Mouse (Mus musculus): ENCODE measurements at regions not wholly inside any gene's neighbourhood (a gene's known extent, or its start where the extent isn't known, plus 50 kb on each side); places are given as distances from the start of the nearest gene placed in this dataset.
"Not testable (repeated sequence)": the region's sequence is repeated elsewhere in the genome, so short reads cannot be mapped to it uniquely, and the experiment has no call there.

GRCm38 (mm10) chr13:28856472-28856871 is 97.0 kb downstream of the Sox4 start:
- Histone ChIP-seq H3K27ac (ENCODE audit: low read length) (no peak overlapping the region), H3K27me3 (ENCODE audit: control insufficient read depth, insufficient read depth, low read length) (no peaks in the 10 kb centered on the region), H3K4me1 (ENCODE audit: control insufficient read depth, insufficient read depth, low read length) (peaks cover 9% of the 10 kb centered on the region), H3K9me3 (replicated peaks; ENCODE audit: control insufficient read depth, low read length) (peaks cover 2% of the 10 kb centered on the region; the same call in 1 of the 2 replicates), H3K9ac (ENCODE audit: low read length) (no peak overlapping the region), H3K36me3 (ENCODE audit: control insufficient read depth, insufficient read depth) (no peaks in the 10 kb centered on the region), H3K4me3 (ENCODE audit: low read length) (no peak overlapping the region), H3K4me2 (ENCODE audit: low read depth, low read length) (no peak overlapping the region)
- 64% methylated on average over 4 of the region's 4 CpGs for WGBS
- no peak for ATAC-seq (replicated peaks; ENCODE audit: extremely low read depth, insufficient read depth, low FRiP score)

DNA sequence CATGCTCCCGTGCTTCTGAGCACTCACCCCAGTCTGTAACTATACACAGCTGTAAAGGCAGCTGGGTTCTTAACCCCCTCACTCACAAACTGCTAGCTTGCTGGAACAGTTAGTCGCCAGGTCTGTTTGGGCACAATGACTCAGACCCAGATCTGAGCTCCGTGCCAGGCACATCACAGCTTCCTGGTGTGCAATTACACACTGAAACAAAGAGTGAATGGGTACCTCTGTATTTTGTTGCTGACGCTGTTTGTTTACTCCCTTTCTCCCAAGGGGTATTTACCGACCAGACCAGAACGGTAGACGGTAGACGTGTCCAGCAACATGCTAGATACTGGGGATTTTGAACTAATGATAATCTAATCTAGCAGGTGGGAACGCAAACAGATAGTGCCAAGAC is 99.3 kb downstream of the Sox4 start:
- no peak for ATAC-seq (replicated peaks; ENCODE audit: extremely low read depth, insufficient read depth, low FRiP score)
- peaks cover 9% of the 10 kb centered on the region for H3K4me1 ChIP-seq (ENCODE audit: control insufficient read depth, insufficient read depth, low read length)
- H3K4me2 ChIP-seq (ENCODE audit: low read depth, low read length), result no peak overlapping the region
- WGBS, result 58% methylated on average over 9 of the region's 9 CpGs
- H3K4me3 ChIP-seq (ENCODE audit: low read length), result no peak overlapping the region
- H3K27me3 ChIP-seq (ENCODE audit: control insufficient read depth, insufficient read depth, low read length), result no peaks in the 10 kb centered on the region
- no peak overlapping the region for H3K9ac ChIP-seq (ENCODE audit: low read length)
- H3K36me3 ChIP-seq (ENCODE audit: control insufficient read depth, insufficient read depth), result no peaks in the 10 kb centered on the region
- peak overlapping the region; percentile 39 for H3K27ac ChIP-seq (ENCODE audit: low read length)
- peaks cover 2% of the 10 kb centered on the region; the same call in 1 of the 2 replicates for H3K9me3 ChIP-seq (replicated peaks; ENCODE audit: control insufficient read depth, low read length)

DNA sequence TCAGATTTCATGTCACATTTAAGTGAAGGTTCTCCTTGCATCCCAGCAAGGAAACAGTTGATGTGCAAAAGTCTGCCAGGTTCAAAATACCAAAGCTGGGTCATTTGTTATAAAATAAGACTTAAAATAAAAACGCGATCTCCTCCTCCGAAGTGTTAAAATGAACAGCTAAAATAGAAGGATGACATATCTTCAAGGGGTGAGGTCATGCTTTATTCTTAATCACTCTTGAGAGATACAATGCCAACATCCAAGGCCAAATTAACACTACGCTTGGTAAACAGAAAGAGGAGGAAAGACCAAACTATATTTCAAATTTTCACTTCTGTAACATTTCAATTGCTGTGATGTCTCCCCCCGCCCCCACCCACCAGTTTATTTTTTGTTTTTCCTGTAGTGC is 105.2 kb downstream of the Sox4 start:
- Histone ChIP-seq H3K9me3 (replicated peaks; ENCODE audit: control insufficient read depth, low read length) (peaks cover 2% of the 10 kb centered on the region; the same call in 1 of the 2 replicates), H3K9ac (ENCODE audit: low read length) (no peak overlapping the region), H3K36me3 (ENCODE audit: control insufficient read depth, insufficient read depth) (no peaks in the 10 kb centered on the region), H3K27me3 (ENCODE audit: control insufficient read depth, insufficient read depth, low read length) (no peaks in the 10 kb centered on the region), H3K4me2 (ENCODE audit: low read depth, low read length) (no peak overlapping the region), H3K27ac (ENCODE audit: low read length) (no peak overlapping the region), H3K4me1 (ENCODE audit: control insufficient read depth, insufficient read depth, low read length) (peaks cover 11% of the 10 kb centered on the region), H3K4me3 (ENCODE audit: low read length) (no peak overlapping the region)
- ATAC-seq (replicated peaks; ENCODE audit: extremely low read depth, insufficient read depth, low FRiP score), result no peak
- 47% methylated on average over 5 of the region's 5 CpGs for WGBS

DNA sequence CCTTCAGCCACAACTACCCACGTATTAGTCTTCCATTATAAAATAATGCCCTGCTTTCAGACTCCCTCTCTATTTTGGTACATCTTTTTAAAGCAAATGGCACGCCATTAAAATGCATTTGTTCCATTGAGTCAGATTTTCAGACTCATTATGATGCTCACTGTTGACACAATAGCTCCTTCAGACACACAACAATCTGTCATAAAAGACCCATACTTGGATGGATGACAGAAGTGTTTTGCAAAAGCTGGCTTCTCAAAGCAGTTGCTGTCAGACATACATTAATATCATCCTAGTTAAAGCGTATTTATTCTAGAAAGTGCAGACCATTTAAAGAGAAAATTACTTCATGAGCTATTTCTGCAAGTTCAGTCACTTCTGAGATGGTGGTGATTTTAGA is 106.0 kb downstream of the Sox4 start:
- Histone ChIP-seq H3K4me3 (ENCODE audit: low read length) (no peak overlapping the region), H3K9me3 (replicated peaks; ENCODE audit: control insufficient read depth, low read length) (peaks cover under 1% of the 10 kb centered on the region; the same call in 1 of the 2 replicates), H3K36me3 (ENCODE audit: control insufficient read depth, insufficient read depth) (no peaks in the 10 kb centered on the region), H3K9ac (ENCODE audit: low read length) (no peak overlapping the region), H3K4me2 (ENCODE audit: low read depth, low read length) (no peak overlapping the region), H3K4me1 (ENCODE audit: control insufficient read depth, insufficient read depth, low read length) (peaks cover 17% of the 10 kb centered on the region), H3K27ac (ENCODE audit: low read length) (no peak overlapping the region), H3K27me3 (ENCODE audit: control insufficient read depth, insufficient read depth, low read length) (no peaks in the 10 kb centered on the region)
- ATAC-seq (replicated peaks; ENCODE audit: extremely low read depth, insufficient read depth, low FRiP score), result no peak
- 73% methylated on average over 3 of the region's 3 CpGs for WGBS

- no peak for ATAC-seq (replicated peaks; ENCODE audit: extremely low read depth, insufficient read depth, low FRiP score)
- no peaks in the 10 kb centered on the region for H3K9me3 ChIP-seq (replicated peaks; ENCODE audit: control insufficient read depth, low read length)
- H3K27ac ChIP-seq (ENCODE audit: low read length), result no peak overlapping the region
- H3K9ac ChIP-seq (ENCODE audit: low read length), result no peak overlapping the region
- H3K4me3 ChIP-seq (ENCODE audit: low read length), result no peak overlapping the region
- WGBS, result 83% methylated on average over 3 of the region's 3 CpGs
- peaks cover 17% of the 10 kb centered on the region for H3K4me1 ChIP-seq (ENCODE audit: control insufficient read depth, insufficient read depth, low read length)
- no peak overlapping the region for H3K4me2 ChIP-seq (ENCODE audit: low read depth, low read length)
- H3K36me3 ChIP-seq (ENCODE audit: control insufficient read depth, insufficient read depth), result no peaks in the 10 kb centered on the region
- H3K27me3 ChIP-seq (ENCODE audit: control insufficient read depth, insufficient read depth, low read length), result no peaks in the 10 kb centered on the region
These were observed 109.0 kb downstream of the Sox4 start for GRCm38 (mm10) chr13:28844495-28844894.

- Histone ChIP-seq H3K4me2 (ENCODE audit: low read depth, low read length) (no peak overlapping the region), H3K27ac (ENCODE audit: low read length) (peak overlapping the region; percentile 22), H3K4me3 (ENCODE audit: low read length) (no peak overlapping the region), H3K27me3 (ENCODE audit: control insufficient read depth, insufficient read depth, low read length) (no peaks in the 10 kb centered on the region), H3K9me3 (replicated peaks; ENCODE audit: control insufficient read depth, low read length) (no peaks in the 10 kb centered on the region), H3K9ac (ENCODE audit: low read length) (no peak overlapping the region), H3K36me3 (ENCODE audit: control insufficient read depth, insufficient read depth) (no peaks in the 10 kb centered on the region), H3K4me1 (ENCODE audit: control insufficient read depth, insufficient read depth, low read length) (peaks cover 8% of the 10 kb centered on the region)
- 52% methylated on average over 3 of the region's 3 CpGs for WGBS
- ATAC-seq (replicated peaks; ENCODE audit: extremely low read depth, insufficient read depth, low FRiP score), result no peak
These were observed 110.7 kb downstream of the Sox4 start for GRCm38 (mm10) chr13:28842811-28843210.

GRCm38 (mm10) chr13:28840142-28840541 is 113.4 kb downstream of the Sox4 start:
- Histone ChIP-seq H3K9ac (ENCODE audit: low read length) (no peak overlapping the region), H3K4me1 (ENCODE audit: control insufficient read depth, insufficient read depth, low read length) (peaks cover 8% of the 10 kb centered on the region), H3K27ac (ENCODE audit: low read length) (no peak overlapping the region), H3K36me3 (ENCODE audit: control insufficient read depth, insufficient read depth) (no peaks in the 10 kb centered on the region), H3K4me3 (ENCODE audit: low read length) (no peak overlapping the region), H3K4me2 (ENCODE audit: low read depth, low read length) (no peak overlapping the region), H3K9me3 (replicated peaks; ENCODE audit: control insufficient read depth, low read length) (no peaks in the 10 kb centered on the region), H3K27me3 (ENCODE audit: control insufficient read depth, insufficient read depth, low read length) (no peaks in the 10 kb centered on the region)
- no peak for ATAC-seq (replicated peaks; ENCODE audit: extremely low read depth, insufficient read depth, low FRiP score)
- WGBS, result 68% methylated on average over 5 of the region's 5 CpGs

GRCm38 (mm10) chr13:28839084-28839483 is 114.4 kb downstream of the Sox4 start:
- WGBS, result 54% methylated on average over 6 of the region's 6 CpGs
- H3K4me2 ChIP-seq (ENCODE audit: low read depth, low read length), result no peak overlapping the region
- no peak for ATAC-seq (replicated peaks; ENCODE audit: extremely low read depth, insufficient read depth, low FRiP score)
- peaks cover 8% of the 10 kb centered on the region for H3K4me1 ChIP-seq (ENCODE audit: control insufficient read depth, insufficient read depth, low read length)
- H3K27ac ChIP-seq (ENCODE audit: low read length), result no peak overlapping the region
- H3K27me3 ChIP-seq (ENCODE audit: control insufficient read depth, insufficient read depth, low read length), result no peaks in the 10 kb centered on the region
- H3K36me3 ChIP-seq (ENCODE audit: control insufficient read depth, insufficient read depth), result no peaks in the 10 kb centered on the region
- H3K9ac ChIP-seq (ENCODE audit: low read length), result no peak overlapping the region
- H3K9me3 ChIP-seq (replicated peaks; ENCODE audit: control insufficient read depth, low read length), result no peaks in the 10 kb centered on the region
- no peak overlapping the region for H3K4me3 ChIP-seq (ENCODE audit: low read length)

DNA sequence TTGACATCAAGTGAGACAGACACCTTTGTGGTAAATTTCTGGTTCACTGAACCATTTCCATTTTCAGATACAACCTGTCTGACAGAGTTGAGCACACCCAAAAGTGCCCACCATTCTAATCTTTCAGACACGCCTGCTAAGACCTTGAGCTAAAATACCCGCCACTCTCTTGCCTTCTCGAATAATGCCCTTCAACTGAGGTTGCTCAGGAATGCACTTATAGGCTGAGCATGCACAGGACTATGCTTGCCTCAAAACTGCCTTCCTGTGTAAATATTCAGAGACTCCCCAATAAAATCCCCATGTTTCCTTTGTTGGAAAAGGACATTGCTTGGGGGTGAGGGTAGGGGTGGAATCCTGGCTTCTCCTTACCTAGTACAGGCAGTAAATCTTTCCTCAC is 115.3 kb downstream of the Sox4 start:
- ATAC-seq (replicated peaks; ENCODE audit: extremely low read depth, insufficient read depth, low FRiP score), result no peak
- H3K36me3 ChIP-seq (ENCODE audit: control insufficient read depth, insufficient read depth), result no peaks in the 10 kb centered on the region
- WGBS, result 68% methylated on average over 3 of the region's 3 CpGs
- no peak overlapping the region for H3K9ac ChIP-seq (ENCODE audit: low read length)
- no peak overlapping the region for H3K4me2 ChIP-seq (ENCODE audit: low read depth, low read length)
- H3K27me3 ChIP-seq (ENCODE audit: control insufficient read depth, insufficient read depth, low read length), result no peaks in the 10 kb centered on the region
- H3K4me3 ChIP-seq (ENCODE audit: low read length), result no peak overlapping the region
- no peak overlapping the region for H3K27ac ChIP-seq (ENCODE audit: low read length)
- H3K9me3 ChIP-seq (replicated peaks; ENCODE audit: control insufficient read depth, low read length), result no peaks in the 10 kb centered on the region
- peaks cover 7% of the 10 kb centered on the region for H3K4me1 ChIP-seq (ENCODE audit: control insufficient read depth, insufficient read depth, low read length)

- H3K27me3 ChIP-seq (ENCODE audit: control insufficient read depth, insufficient read depth, low read length); H3K27ac ChIP-seq (ENCODE audit: low read length); H3K4me2 ChIP-seq (ENCODE audit: low read depth, low read length); H3K9ac ChIP-seq (ENCODE audit: low read length); H3K36me3 ChIP-seq (ENCODE audit: control insufficient read depth, insufficient read depth); H3K4me1 ChIP-seq (ENCODE audit: control insufficient read depth, insufficient read depth, low read length); H3K9me3 ChIP-seq (replicated peaks; ENCODE audit: control insufficient read depth, low read length); ATAC-seq (replicated peaks; ENCODE audit: extremely low read depth, insufficient read depth, low FRiP score); H3K4me3 ChIP-seq (ENCODE audit: low read length): not testable (repeated sequence)
- 98% methylated on average over 2 of the region's 3 CpGs for WGBS
These were observed 116.3 kb downstream of the Sox4 start for GRCm38 (mm10) chr13:28837196-28837595.

Measured in heart, embryonic 16.5 days (tissue).